Mouse (Mus musculus) lung, adult 10 weeks (tissue): ENCODE measurements around the gene Sned1. TPM values are rescaled to one million over a fixed set of nuclear protein-coding genes. Genes with fewer than 3 reads are reported as not detected.

ENCODE experiments used
- polyA plus RNA-seq: library from polyadenylated mRNA; stranded (reverse); fragments of 350-450 nt; fragmentation: Illumina TruSeq; extraction: RNeasy Lipid Tissue Mini Kit (QIAGEN cat#74804); gene quantifications from one replicate; pipeline ENCODE4 v1.2.3, GENCODE M21; 2014; ENCODE audit warnings: low read depth, low replicate concordance; ENCODE audit not compliant: insufficient read depth

Sned1 gene
- polyA plus RNA-seq = 4.2 TPM

DNA sequence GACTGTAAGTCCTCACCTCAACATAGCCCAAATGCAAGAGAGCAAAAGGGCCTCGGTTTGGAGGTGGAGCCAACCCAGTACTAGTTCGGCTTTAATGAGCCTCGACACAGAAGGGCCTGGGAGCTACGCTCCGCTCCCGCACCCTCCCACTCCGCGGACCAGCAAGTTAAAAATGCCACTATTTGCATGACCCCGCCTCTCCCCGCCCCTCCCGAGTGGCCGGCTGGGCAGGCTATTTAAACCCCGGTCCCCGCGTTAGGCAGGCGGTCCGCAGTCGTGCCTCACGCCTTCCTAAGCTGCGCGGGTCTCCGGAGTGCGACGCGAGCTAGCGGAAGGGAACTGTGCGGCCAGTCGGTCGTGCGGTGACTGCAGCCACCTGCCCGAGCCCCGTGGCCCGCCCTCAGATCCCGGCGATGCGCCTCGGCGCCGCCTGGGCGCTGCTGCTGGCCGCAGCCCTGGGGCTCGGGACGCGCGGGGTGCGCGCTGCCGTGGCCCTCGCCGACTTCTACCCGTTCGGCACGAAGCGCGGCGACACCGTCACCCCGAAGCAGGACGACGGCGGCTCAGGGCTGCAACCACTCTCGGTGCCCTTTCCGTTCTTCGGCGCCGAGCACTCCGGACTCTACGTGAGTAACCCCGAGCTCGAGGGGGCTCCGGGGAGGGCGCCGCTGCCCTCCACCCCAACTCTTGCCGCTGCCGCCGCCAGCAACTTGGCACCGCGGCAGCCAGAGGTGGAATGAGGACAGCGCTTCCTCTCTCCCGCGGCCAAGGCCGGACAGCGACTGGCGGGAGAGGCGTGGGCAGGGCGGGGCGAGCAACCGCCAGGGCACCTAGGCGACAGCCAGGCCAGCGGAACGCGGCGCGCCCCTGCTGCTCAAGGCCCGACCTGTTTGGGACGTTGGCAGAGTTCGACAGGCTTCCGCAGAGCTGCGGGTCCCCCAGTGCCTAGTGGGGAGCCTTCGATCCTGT lies at the start of gene Sned1:
Gene Sned1 (plus strand): TSS at position 266 of the 969 bp plus-strand sequence.

DNA sequence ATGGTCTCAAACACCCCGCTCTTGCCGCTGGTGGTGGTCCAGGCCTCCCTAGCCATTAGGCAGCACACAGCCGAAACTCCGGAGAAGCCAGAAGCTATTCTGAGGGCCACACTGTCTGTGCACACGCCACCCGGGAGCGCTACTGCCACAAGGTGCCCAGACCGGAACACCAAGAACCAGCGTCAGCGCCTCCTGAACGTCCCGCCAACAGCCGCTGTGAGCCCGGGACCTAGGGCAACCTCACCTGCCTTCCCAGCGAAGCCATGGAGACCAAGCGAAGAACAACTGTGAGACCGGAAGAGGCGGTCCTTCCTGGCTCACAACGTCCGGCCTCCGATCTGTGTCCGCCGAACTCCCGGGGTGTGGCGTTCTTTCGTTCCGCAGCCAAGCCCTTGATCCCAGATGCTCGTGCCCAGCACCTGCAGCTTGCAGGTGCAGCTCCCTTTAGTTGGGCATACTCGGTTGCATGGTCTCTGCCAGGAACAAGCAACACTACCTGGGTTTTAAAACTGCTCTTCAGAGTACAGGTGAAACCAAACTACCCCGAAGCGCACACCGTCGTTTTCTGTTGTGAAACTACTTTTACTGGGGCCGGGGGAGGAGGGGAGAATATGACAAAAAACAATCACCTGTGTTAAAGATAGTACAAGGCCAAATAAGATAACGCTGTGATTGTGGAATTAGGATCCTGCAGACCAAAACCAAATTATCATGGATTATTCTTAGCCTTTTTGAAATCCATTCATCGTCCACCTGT lies 70.1 kb downstream of the Sned1 start, which contains the start of gene Mterf4:
Gene Mterf4 (minus strand): TSS at position 335 of the 757 bp plus-strand sequence.

DNA sequence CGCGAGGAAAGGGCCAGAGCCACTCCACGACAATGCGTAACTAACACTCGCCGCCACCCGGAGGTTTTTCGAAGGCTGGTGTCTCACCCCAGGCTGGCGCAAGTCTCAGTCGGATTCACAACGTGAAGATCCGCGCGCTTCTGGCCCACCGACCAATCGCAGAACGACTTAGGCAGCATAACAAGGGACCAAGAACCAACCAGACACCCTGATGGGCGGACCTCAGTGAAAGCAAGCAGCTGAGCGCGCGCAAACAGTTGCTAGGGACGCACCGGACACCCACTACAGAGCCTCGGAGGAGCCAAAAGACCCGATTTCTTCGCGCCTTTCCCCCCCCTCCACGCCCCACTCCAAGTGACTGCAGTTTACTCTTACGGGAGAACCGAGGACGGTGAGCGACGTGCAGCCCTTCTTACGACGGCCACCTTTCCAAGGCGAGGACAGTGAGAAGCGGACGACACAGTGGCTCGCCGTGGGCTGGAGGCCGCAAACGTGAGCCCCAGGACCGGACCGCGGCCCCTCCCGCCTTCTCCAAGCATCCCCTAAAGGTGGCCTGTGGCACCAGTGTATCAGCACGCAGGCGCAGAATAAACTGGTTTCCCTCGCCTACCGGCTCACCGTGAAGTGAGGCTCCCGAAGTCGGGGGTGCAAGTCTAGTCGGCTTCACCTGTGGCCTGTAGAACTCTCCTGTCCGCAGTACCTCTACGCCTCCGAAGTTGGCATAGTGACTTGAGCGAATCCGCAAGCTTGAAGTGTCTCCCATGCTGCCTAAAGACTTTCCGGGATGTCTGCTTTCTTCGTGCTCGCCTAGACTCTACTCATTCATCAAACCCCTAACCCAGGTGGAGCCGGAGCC lies 107.2 kb downstream of the Sned1 start, which contains the start of the genes Ppp1r7 and Pask:
Gene Ppp1r7 (plus strand): TSS at position 207 of the 856 bp plus-strand sequence.
Gene Pask (minus strand): TSS at position 835 of the 856 bp plus-strand sequence.

Other genes starting within 250 kb of the Sned1 start
- not detected for gene Aqp12, start 229.5 kb upstream of the Sned1 start, polyA plus RNA-seq
- 0.69 TPM for gene Kif1a, start 133.9 kb upstream of the Sned1 start, polyA plus RNA-seq
- gene Agxt, start 100.6 kb upstream of the Sned1 start, polyA plus RNA-seq = not detected
- 25.5 TPM for gene 2310007B03Rik, start 74.9 kb upstream of the Sned1 start, polyA plus RNA-seq
- gene Crocc2, start 67.1 kb upstream of the Sned1 start, polyA plus RNA-seq = 0.73 TPM
- gene Mterf4, start 70.1 kb downstream of the Sned1 start, polyA plus RNA-seq = 16.8 TPM
- 10.9 TPM for gene Ppp1r7, start 107.0 kb downstream of the Sned1 start, polyA plus RNA-seq
- gene Pask, start 107.6 kb downstream of the Sned1 start, polyA plus RNA-seq = 0.58 TPM
- gene Ano7, start 138.1 kb downstream of the Sned1 start, polyA plus RNA-seq = not detected
- gene Hdlbp, start 243.0 kb downstream of the Sned1 start, polyA plus RNA-seq = 43.1 TPM